Mouse (Mus musculus): Measurements from ENCODE around the gene Mettl26.

Gene Mettl26

GRCm38 (mm10) chr17:25874721-25875170, at the start of gene Mettl26:
Gene Mettl26 (plus strand): TSS chr17:25875074.
- DNase-seq (ENCODE audit: low read depth, low spot score) = peak; percentile 84

- DNase-seq (ENCODE audit: low read depth, low spot score) = no peak
Observed at GRCm38 (mm10) chr17:25825311-25825710, 49.6 kb upstream of the Mettl26 start.

GRCm38 (mm10) chr17:25825984-25826570, 48.8 kb upstream of the Mettl26 start:
- no peak for DNase-seq (ENCODE audit: low read depth, low spot score)

GRCm38 (mm10) chr17:25827011-25827410, 47.9 kb upstream of the Mettl26 start:
- no peak for DNase-seq (ENCODE audit: low read depth, low spot score)

- no peak for DNase-seq (ENCODE audit: low read depth, low spot score)
Observed at GRCm38 (mm10) chr17:25827546-25828222, 47.2 kb upstream of the Mettl26 start.

GRCm38 (mm10) chr17:25828223-25828594, 46.7 kb upstream of the Mettl26 start:
- no peak for DNase-seq (ENCODE audit: low read depth, low spot score)

GRCm38 (mm10) chr17:25828712-25829557, 45.9 kb upstream of the Mettl26 start, which contains the start of gene Jmjd8:
Gene Jmjd8 (plus strand): TSS chr17:25828867.
- DNase-seq (ENCODE audit: low read depth, low spot score) = peak; percentile 89

- no peak for DNase-seq (ENCODE audit: low read depth, low spot score)
Observed at GRCm38 (mm10) chr17:25829558-25830017, 45.3 kb upstream of the Mettl26 start.

GRCm38 (mm10) chr17:25830200-25830753, 44.6 kb upstream of the Mettl26 start:
- DNase-seq (ENCODE audit: low read depth, low spot score) = no peak

GRCm38 (mm10) chr17:25830806-25831431, 44.0 kb upstream of the Mettl26 start:
- no peak for DNase-seq (ENCODE audit: low read depth, low spot score)

GRCm38 (mm10) chr17:25831451-25832281, 43.2 kb upstream of the Mettl26 start:
- DNase-seq (ENCODE audit: low read depth, low spot score) = no peak

GRCm38 (mm10) chr17:25832436-25833290, 42.2 kb upstream of the Mettl26 start:
- peak; percentile 99 for DNase-seq (ENCODE audit: low read depth, low spot score)

- DNase-seq (ENCODE audit: low read depth, low spot score) = peak; percentile 85
Observed at GRCm38 (mm10) chr17:25833291-25833663, 41.6 kb upstream of the Mettl26 start, which contains the start of gene Stub1. Gene Stub1 (minus strand): TSS chr17:25833404.

GRCm38 (mm10) chr17:25833961-25834594, 40.8 kb upstream of the Mettl26 start:
- DNase-seq (ENCODE audit: low read depth, low spot score) = no peak

- DNase-seq (ENCODE audit: low read depth, low spot score) = no peak
Observed at GRCm38 (mm10) chr17:25834595-25835222, 40.2 kb upstream of the Mettl26 start.

- DNase-seq (ENCODE audit: low read depth, low spot score) = no peak
Observed at GRCm38 (mm10) chr17:25835301-25835700, 39.6 kb upstream of the Mettl26 start.

GRCm38 (mm10) chr17:25835816-25836215, 39.1 kb upstream of the Mettl26 start:
- no peak for DNase-seq (ENCODE audit: low read depth, low spot score)

- DNase-seq (ENCODE audit: low read depth, low spot score) = no peak
Observed at GRCm38 (mm10) chr17:25836397-25837075, 38.3 kb upstream of the Mettl26 start.

Measured in telencephalon, adult 2 months (tissue).